Mouse (Mus musculus) cerebellum, adult 8-10 months (tissue): Measurements from ENCODE around the gene Zfp609.
"Not testable (repeated sequence)": the region's sequence is repeated elsewhere in the genome, so short reads cannot be mapped to it uniquely, and the experiment has no call there.

Source experiments
- DNase-seq: peaks from one replicate; pipeline ENCODE4 v3.0.0; 2022

The Zfp609 gene

DNA sequence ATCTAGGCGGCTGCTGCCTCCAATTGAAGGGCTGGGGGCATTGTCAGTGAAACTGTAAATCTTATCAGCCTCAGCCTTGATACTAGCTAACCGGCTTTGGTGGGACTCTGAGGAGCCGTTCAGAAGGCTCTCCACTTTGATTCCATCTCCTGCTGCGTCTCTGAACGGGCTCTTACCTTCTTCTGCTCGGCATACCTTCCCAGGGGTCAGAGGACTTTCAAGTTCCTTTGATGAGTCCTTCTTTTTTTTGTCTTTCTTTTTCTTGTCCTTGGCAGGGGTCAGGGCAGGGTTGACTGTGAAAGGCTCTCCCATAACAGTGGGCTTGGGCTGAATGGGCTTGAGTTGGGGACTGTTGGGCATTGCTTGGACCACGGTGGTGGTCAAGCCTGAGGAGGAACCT, 124.1 kb downstream of the Zfp609 start:
- DNase-seq, result no peak

- DNase-seq, result no peak
Measured at GRCm38 (mm10) chr9:65702286-65702685, 125.1 kb downstream of the Zfp609 start.

DNA sequence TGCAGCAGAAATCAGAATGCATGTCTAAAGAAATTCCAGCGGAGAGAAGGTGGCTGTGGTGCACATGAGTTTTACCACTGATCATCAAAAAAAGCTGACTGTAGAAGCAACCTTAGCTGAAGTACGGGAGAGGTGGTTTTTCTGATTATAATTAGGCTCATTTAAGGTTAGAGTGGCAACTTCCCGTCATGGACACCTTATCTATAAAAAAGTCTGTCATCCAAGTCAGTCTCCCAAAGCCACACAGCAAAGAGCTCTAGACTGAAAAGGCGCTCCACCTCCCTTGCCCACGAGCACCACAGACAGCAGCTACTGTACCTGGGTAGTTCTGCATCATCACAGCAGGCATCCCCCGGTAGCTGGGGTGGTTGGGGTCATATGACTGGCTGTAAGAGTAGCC, 126.9 kb downstream of the Zfp609 start:
- no peak for DNase-seq

DNA sequence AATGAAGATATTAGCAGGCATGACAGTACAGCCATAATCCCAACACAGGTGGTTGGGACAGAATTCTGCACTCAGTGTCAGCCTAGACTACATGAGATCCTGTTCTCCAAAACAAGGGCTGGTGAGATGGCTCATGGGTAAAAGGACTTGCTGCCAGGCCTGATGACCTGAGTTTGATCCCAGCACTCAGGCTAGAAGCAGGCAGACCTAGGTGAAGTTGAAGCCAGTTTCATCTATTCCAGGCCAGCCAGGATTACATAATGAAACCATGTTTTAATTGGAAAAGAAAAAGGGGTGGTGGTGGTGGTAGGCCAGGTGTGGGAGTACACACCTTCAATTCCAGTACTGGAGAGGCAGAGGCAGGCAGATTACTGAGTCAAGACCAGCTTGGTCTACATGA, 129.4 kb downstream of the Zfp609 start:
- no peak for DNase-seq

GRCm38 (mm10) chr9:65697356-65697755, 130.0 kb downstream of the Zfp609 start:
- DNase-seq, result no peak

- peak; percentile 38 for DNase-seq
Measured at GRCm38 (mm10) chr9:65696337-65696736, 131.0 kb downstream of the Zfp609 start.

DNA sequence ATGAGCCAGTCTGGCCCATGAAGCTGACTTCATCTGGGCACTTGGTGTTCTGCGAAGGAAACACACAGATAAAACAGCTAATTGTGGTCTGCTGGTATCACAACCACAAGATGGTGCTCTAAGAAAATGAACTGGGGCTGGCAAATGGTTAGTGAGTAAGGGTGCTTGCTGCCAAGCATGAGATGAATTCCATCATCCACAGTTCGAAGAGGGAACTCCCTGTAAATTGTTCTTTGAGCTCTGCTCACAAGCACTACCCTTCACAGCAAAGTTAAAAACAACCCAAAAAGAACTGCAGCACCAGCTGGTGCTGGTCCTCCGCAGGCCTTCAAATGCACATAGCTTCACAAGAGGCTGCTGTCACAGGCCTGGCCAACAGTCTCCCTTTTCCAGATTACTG, 131.7 kb downstream of the Zfp609 start:
- DNase-seq, result peak; percentile 51

DNA sequence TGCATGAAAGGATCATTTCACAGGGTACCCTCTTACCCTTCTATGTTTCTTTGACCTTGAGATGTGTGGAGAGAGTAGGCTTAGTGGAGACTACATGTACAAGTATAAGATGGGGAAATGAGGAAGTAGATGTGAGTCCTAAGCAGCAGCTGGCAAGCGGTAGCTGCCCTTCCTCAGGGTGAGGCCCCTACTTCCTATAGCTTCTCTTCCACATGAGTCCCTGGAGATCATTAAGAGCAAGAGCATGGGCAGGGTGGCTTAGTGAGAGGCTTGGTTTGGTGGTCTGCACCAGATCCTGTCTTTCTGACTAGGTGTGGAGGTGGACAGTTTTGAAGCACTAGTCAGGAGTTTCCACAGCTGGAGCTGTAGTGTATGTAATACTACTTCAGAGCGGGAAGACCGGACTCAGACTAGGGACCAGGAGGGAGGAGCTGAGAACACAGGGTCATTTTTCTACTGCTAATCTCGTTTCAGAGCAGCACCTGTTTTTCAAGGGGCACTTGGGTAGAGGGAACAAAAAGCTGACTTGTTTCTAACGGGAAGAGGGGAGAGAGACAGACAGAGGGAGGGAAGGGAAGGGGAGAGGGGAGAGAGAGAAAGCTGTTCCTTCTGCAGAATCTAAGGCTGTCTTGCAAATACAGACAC, 134.3 kb downstream of the Zfp609 start:
- no peak for DNase-seq

DNA sequence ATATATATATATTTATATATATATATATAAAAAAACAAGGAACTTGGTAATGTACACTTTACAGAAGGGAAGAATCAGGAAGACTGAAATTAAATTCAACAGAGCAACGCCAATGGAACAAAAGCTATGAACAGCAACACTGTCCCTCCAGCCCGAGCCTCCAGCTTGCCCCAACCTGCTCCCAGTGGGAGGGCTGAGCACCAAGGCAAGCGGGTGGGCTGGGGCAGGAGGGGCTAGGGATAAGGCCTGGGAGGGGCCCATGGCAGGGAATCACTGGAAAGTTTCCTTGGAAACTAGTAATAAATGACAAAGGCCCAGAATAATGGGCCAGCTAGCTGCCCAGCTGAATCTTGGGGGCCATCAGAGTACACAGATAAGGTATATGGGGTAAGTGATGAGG, 134.9 kb downstream of the Zfp609 start:
- DNase-seq, result no peak

GRCm38 (mm10) chr9:65689869-65690268, 137.5 kb downstream of the Zfp609 start:
- not testable (repeated sequence) for DNase-seq

DNA sequence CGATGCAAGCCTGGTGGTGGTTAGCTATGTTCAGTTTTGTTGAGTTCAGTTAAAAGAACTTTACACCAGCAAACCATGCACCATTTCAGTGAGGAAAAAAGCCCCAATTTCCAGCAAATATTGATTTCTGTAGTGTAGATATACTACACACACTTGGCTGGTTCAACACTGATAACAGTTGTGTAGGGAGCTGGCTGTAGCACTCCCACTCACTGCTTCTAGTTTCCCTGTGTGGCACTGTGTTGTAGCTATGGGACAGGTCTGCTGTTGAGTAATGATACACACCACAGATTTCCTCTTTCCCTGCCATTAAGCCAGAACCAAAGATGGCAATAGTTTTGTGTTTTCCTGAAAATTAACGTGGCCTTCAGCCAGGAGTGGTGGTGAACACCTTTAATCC, 142.7 kb downstream of the Zfp609 start:
- DNase-seq, result no peak

DNA sequence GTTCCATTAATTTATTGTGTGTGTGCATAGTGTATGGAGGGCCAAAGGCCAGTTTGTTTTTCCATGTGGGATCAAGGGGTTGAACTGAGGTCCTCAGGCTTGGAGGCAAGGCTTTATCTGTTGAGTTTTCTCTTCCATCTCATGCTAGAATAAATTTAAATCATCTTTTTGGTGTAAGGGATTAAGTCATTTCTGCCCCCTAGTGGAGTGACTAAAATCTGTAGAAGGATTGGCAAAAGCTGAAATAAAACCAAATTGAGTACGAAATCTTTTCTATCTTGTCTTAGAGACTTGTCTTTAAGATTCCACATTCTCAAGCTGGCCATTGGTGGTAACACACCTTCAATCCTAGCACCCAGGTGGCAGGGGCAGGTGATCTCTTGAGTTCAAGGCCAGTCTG, 144.4 kb downstream of the Zfp609 start:
- DNase-seq, result no peak

DNA sequence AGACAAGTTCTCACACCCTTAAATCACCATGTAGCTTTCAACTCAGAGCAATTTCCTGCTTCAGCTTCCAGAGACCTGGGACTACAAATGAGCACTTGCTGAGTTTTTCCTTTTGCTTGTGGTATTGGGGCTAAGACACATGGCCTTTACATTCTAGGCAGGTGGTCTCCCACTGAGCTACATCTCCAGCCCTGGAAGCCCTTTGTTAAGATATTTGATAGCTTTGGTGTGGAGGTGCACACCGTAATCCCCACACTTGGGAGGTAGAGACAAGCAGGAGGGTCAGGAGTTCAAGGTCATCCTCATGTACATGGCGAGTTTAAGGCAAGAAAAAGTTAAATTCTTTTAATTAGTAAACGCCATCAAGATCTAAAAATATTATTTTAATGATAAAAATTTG, 145.2 kb downstream of the Zfp609 start:
- DNase-seq, result no peak

GRCm38 (mm10) chr9:65681634-65681940, 145.8 kb downstream of the Zfp609 start:
- DNase-seq, result no peak

GRCm38 (mm10) chr9:65680938-65681633, 146.3 kb downstream of the Zfp609 start:
- no peak for DNase-seq

GRCm38 (mm10) chr9:65679181-65679761, 148.1 kb downstream of the Zfp609 start:
- DNase-seq, result peak; percentile 43

DNA sequence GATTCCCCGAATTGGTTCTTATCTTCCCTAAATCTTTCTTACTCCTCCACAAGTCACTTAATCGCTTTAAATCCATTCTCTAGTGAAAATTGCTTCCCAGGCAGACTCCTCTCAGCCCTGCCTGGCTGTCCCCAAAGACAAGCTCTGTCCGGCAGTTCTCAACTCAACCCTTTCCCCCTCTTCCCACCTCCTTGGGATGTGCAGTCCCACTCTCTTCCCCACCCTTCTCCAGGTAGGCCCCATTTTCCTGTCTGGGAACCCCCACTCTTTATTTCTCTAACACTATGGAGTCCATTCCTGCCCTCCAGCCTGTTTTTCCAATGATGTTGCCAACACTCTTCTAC, 150.3 kb downstream of the Zfp609 start:
- no peak for DNase-seq

DNA sequence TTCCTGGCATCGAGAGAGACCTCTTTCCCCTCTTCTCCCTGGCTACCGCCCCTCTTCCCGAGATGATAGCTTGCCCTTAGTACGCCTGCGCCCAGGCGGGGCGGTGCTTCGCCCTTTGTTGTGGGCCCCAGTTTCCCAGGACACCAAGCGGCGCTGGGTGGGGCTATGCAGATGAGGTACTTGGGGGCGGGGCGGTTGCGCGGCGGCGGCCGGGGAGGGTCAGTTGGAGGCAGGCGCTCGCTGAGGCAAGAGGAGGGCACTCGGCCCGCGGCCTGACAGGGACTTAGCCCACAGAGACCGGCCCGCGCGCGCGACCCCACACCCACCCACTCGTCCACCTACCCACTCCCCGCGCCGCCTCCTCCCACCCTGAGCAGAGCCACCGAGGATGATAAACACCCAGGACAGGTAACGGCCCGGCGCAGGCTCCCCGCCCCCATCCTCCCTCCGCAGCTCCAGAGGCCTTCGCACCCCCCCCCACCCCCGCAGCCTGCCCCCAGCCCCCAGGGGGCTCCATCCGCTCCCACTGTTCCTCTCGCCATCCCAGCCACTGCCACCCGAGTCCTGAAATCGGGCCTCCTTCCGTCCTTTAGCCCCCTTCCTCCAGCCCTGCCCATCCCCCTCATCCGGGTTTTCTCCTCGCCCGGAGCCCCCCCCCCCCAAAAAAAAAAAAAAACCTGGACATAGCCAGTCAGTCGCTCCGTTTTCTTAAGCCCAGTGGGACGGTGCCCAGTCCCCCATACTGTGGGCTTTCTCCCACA, 150.8 kb downstream of the Zfp609 start:
- peak; percentile 95 for DNase-seq

GRCm38 (mm10) chr9:65675461-65676357, 151.7 kb downstream of the Zfp609 start:
- no peak for DNase-seq

DNA sequence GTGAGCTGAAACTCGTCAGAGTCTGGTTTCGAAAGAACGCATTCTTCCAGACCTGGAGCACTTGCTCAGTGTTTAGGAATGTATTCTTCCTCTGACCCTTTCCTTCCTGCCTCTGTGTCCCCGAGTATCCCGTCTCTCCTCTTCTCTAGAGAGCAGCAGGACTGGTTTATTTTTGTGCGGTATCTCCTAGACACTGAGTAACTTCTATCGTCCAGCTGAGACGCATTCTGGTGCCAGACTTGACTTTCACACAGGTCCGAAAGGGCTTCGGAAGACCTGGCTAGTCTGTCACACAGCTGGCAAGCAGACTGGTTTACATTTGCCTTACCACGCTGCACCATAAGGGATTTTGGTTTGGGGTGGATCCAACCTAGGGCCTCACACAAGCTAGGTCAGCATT, 154.4 kb downstream of the Zfp609 start:
- no peak for DNase-seq

DNA sequence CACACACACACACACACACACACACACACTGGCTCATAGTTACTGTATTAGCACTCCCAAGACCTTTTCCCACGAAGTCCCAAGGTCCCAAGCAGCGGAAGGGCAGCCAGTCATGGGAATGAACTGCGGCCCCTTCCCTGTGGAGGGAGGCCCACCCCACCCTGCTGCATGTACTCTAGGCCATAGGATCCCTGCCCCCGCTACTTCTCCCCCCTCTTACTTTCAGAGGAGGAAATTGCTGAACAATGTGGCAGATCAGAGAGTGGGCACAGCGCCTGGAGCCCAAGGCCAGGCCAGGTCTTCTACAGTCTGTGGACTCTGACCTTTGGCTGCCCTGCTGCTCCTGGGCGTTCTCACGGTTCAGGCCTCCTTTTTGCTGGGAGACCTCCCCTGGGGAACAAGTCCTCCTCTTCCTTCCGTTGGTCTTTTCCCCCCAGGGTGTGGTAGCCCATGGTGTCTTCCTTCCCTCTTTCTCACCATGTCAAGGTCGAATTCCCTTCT, 155.9 kb downstream of the Zfp609 start:
- DNase-seq, result no peak

DNA sequence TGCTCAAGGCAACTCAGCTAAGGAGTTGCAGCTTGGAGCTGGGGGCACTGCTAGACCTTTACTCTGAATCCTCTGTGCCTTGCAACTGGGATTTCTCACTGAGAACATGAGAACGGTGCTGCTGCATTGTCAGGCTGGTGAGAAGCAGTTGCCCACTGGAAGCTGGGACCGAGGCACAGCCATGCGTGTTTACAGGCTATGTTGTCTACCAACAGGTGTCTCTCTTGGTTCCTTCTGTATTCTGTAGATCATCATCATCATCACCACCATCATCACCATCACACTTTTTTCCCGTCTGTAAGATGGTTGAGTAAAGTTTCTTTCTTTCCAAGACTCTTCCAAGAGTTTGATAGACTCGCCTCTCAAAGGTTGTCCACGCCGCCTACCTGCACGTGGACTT, 159.7 kb downstream of the Zfp609 start, which contains the start of gene Oaz2:
TSS of gene Oaz2 (plus strand) at position 301 of the 400 bp plus-strand sequence.
- DNase-seq, result no peak

GRCm38 (mm10) chr9:65666042-65666441, 161.3 kb downstream of the Zfp609 start:
- DNase-seq, result peak; percentile 57
